Mouse (Mus musculus): ENCODE results near the gene Lbhd1. TPM values are rescaled to one million over a fixed set of nuclear protein-coding genes. Genes with fewer than 3 reads are reported as not detected.
A peak's percentile ranks its signal among the peaks of the same experiment; 100 is the strongest.
"Not testable (repeated sequence)": the region's sequence is repeated elsewhere in the genome, so short reads cannot be mapped to it uniquely, and the experiment has no call there.

Gene Lbhd1
- 47.2 and 47.8 TPM in 2 replicates for polyA plus RNA-seq (2015; fragmentation: Nextera tagmentation; extraction: Ambion mirVana)

DNA sequence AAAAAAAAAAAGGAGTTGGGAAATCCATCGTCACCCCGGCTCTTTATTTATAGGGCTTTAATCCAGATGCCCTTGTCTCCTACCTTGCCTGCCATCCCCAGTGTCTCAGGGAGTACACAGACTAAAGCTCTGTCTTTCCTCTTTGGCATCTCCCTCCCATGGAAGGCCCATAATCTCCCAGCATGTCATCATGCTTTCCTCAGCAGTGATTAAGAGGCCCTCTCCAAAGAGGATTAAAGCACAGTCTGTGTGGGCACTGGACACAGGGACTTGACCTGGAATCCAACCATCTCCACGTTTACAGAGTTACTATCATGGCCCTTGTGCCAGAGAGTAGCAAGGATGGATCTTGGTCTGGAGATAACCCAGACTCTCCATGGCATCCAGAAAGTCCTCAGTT is at the start of gene Lbhd1, which contains the start of gene Gm49403:
Lbhd1 (plus strand) TSS at position 117 of the 400 bp plus-strand sequence.
Gm49403 (plus strand) TSS at position 315 of the 400 bp plus-strand sequence.
- peaks cover 4% of the 10 kb centered on the region; the same call in 1 of the 2 replicates for H3K4me1 ChIP-seq (replicated peaks; ENCODE audit: control insufficient read depth, insufficient read depth)
- DNase-seq (ENCODE audit: low spot score) (no peak), ATAC-seq (ENCODE audit: low FRiP score, low TSS enrichment) (no peak)
- whole genome bisulfite sequencing = 80% methylated on average over 3 of the region's 3 CpGs
- H3K4me3 ChIP-seq (ENCODE audit: low read depth, low read length) = no peak within 1 kb of the TSS
- H3K27me3 ChIP-seq (ENCODE audit: control insufficient read depth, insufficient read depth, low read length) = no peaks in the 10 kb centered on the region
- H3K9me3 ChIP-seq (ENCODE audit: control insufficient read depth, low read length) = no peaks in the 10 kb centered on the region
- H3K27ac ChIP-seq (replicated peaks) = no peak within 1 kb of the TSS
- no peak for TF ChIP-seq EP300 (optimal IDR thresholded peaks at IDR 0.05)
- TF ChIP-seq CTCF (IDR thresholded peaks at IDR 0.05; ENCODE audit: low read depth) = no peak
- no peak within 1 kb of the TSS for H3K4me2 ChIP-seq (replicated peaks; ENCODE audit: low read depth)
- H3K9ac ChIP-seq (ENCODE audit: low read length) = no peak within 1 kb of the TSS
- no peaks in the 10 kb centered on the region for H3K36me3 ChIP-seq (ENCODE audit: control insufficient read depth, insufficient read depth, low read length)

- not testable (repeated sequence) for H3K27ac ChIP-seq (replicated peaks); H3K36me3 ChIP-seq (ENCODE audit: control insufficient read depth, insufficient read depth, low read length); H3K9ac ChIP-seq (ENCODE audit: low read length); H3K4me1 ChIP-seq (replicated peaks; ENCODE audit: control insufficient read depth, insufficient read depth); H3K4me2 ChIP-seq (replicated peaks; ENCODE audit: low read depth); ATAC-seq (ENCODE audit: low FRiP score, low TSS enrichment); H3K9me3 ChIP-seq (ENCODE audit: control insufficient read depth, low read length); DNase-seq (ENCODE audit: low spot score); H3K27me3 ChIP-seq (ENCODE audit: control insufficient read depth, insufficient read depth, low read length); H3K4me3 ChIP-seq (ENCODE audit: low read depth, low read length)
- 95% methylated on average over 10 of the region's 10 CpGs for WGBS
Observed at GRCm38 (mm10) chr19:8836327-8836726, 47.2 kb upstream of the Lbhd1 start.

GRCm38 (mm10) chr19:8837251-8837791 is 46.2 kb upstream of the Lbhd1 start, which contains the start of gene Bscl2:
Gene Bscl2, plus strand, starts transcription at chr19:8837467.
- Histone ChIP-seq H3K4me3 (ENCODE audit: low read depth, low read length) (peak within 1 kb of the TSS; percentile 61), H3K9ac (ENCODE audit: low read length) (peak within 1 kb of the TSS; percentile 88), H3K9me3 (ENCODE audit: control insufficient read depth, low read length) (no peaks in the 10 kb centered on the region), H3K4me1 (replicated peaks; ENCODE audit: control insufficient read depth, insufficient read depth) (no peaks in the 10 kb centered on the region), H3K27ac (replicated peaks) (peak within 1 kb of the TSS; percentile 96), H3K4me2 (replicated peaks; ENCODE audit: low read depth) (peak within 1 kb of the TSS; percentile 81), H3K27me3 (ENCODE audit: control insufficient read depth, insufficient read depth, low read length) (no peaks in the 10 kb centered on the region), H3K36me3 (ENCODE audit: control insufficient read depth, insufficient read depth, low read length) (0 out of 2 replicates have a peak, but pooled peaks cover 4% of the 10 kb centered on the region)
- ATAC-seq (ENCODE audit: low FRiP score, low TSS enrichment) (peak; percentile 82), DNase-seq (ENCODE audit: low spot score) (peak; percentile 88)
- TF ChIP-seq EP300 (optimal IDR thresholded peaks at IDR 0.05) = no peak
- TF ChIP-seq CTCF (IDR thresholded peaks at IDR 0.05; ENCODE audit: low read depth) = peak; percentile 69
- WGBS = under 1% methylated on average over 38 of the region's 38 CpGs

GRCm38 (mm10) chr19:8838041-8838730 is 45.3 kb upstream of the Lbhd1 start:
- no peaks in the 10 kb centered on the region for H3K27me3 ChIP-seq (ENCODE audit: control insufficient read depth, insufficient read depth, low read length)
- H3K9me3 ChIP-seq (ENCODE audit: control insufficient read depth, low read length) = no peaks in the 10 kb centered on the region
- TF ChIP-seq EP300 (optimal IDR thresholded peaks at IDR 0.05) (no peak), CTCF (IDR thresholded peaks at IDR 0.05; ENCODE audit: low read depth) (no peak)
- 22% methylated on average over 15 of the region's 15 CpGs for WGBS
- H3K9ac ChIP-seq (ENCODE audit: low read length) = peak overlapping the region; percentile 88
- H3K4me2 ChIP-seq (replicated peaks; ENCODE audit: low read depth) = peak overlapping the region; percentile 81
- ATAC-seq (ENCODE audit: low FRiP score, low TSS enrichment) (peak; percentile 2; the same call in 1 of the 2 replicates), DNase-seq (ENCODE audit: low spot score) (no peak)
- H3K4me1 ChIP-seq (replicated peaks; ENCODE audit: control insufficient read depth, insufficient read depth) = no peaks in the 10 kb centered on the region
- H3K36me3 ChIP-seq (ENCODE audit: control insufficient read depth, insufficient read depth, low read length) = peaks cover 5% of the 10 kb centered on the region; the same call in 1 of the 2 replicates
- H3K27ac ChIP-seq (replicated peaks) = peak overlapping the region; percentile 96
- H3K4me3 ChIP-seq (ENCODE audit: low read depth, low read length) = peak overlapping the region; percentile 61

- no peak for DNase-seq (ENCODE audit: low spot score)
Observed at GRCm38 (mm10) chr19:8839103-8839907, 44.2 kb upstream of the Lbhd1 start, which contains the start of gene Gng3. Gene Gng3, minus strand, starts transcription at chr19:8839194.

More at GRCm38 (mm10) chr19:8839103-8839907, 44.2 kb upstream of the Lbhd1 start, which contains the start of gene Gng3:
- Histone ChIP-seq H3K9ac (ENCODE audit: low read length) (peak within 1 kb of the TSS; percentile 88), H3K36me3 (ENCODE audit: control insufficient read depth, insufficient read depth, low read length) (peaks cover 5% of the 10 kb centered on the region; the same call in 1 of the 2 replicates), H3K4me1 (replicated peaks; ENCODE audit: control insufficient read depth, insufficient read depth) (no peaks in the 10 kb centered on the region), H3K27me3 (ENCODE audit: control insufficient read depth, insufficient read depth, low read length) (no peaks in the 10 kb centered on the region), H3K4me3 (ENCODE audit: low read depth, low read length) (peak within 1 kb of the TSS; percentile 61), H3K4me2 (replicated peaks; ENCODE audit: low read depth) (peak within 1 kb of the TSS; percentile 81), H3K27ac (replicated peaks) (peak within 1 kb of the TSS; percentile 96; the same call in 1 of the 2 replicates), H3K9me3 (ENCODE audit: control insufficient read depth, low read length) (no peaks in the 10 kb centered on the region)
- no peak; the same call in 1 of the 2 replicates for ATAC-seq (ENCODE audit: low FRiP score, low TSS enrichment)
- TF ChIP-seq EP300 (optimal IDR thresholded peaks at IDR 0.05) (no peak), CTCF (IDR thresholded peaks at IDR 0.05; ENCODE audit: low read depth) (no peak)
- WGBS = 75% methylated on average over 11 of the region's 11 CpGs
